Mouse (Mus musculus): ENCODE results near the gene Mfsd11.

GRCm38 (mm10) chr11:116915241-116915640 lies 63.0 kb downstream of the Mfsd11 start:
- no peak for TF ChIP-seq POLR2A (IDR thresholded peaks at IDR 0.05; ENCODE audit: insufficient read depth, low read depth, low read length)
- TF ChIP-seq CTCF (IDR thresholded peaks at IDR 0.05; ENCODE audit: insufficient read depth, low read depth, low read length) = no peak

All from olfactory bulb, adult 2 months (tissue).